8 mouse cellular contexts compared by ENCODE assay signal in genomic region chr9:107554319-107554825, GRCm38 (mm10). TPM values are rescaled to one million over a fixed set of nuclear protein-coding genes. Genes with fewer than 3 reads are reported as not detected.
DNase-seq lines count a peak whose midpoint lies in the region; ATAC-seq lines count a peak whose summit lies in the region.

No protein-coding gene starts in this region.

- peak overlapping the region; percentile 93 for H3K27ac ChIP-seq in hindbrain, embryonic 13.5 days

- H3K27me3 ChIP-seq in hindbrain, embryonic 13.5 days, result peaks cover 38% of the 10 kb centered on the region

- peak overlapping the region; percentile 72 for H3K4me3 ChIP-seq in hindbrain, embryonic 13.5 days

- 1% methylated on average over 52 of the region's 53 CpGs for WGBS in hindbrain, embryonic 13.5 days

- peak overlapping the region; percentile 93 for H3K9ac ChIP-seq in hindbrain, embryonic 13.5 days

- ATAC-seq in hindbrain, embryonic 13.5 days (ENCODE audit: low FRiP score), result peak; percentile 93

- H3K4me2 ChIP-seq in hindbrain, embryonic 13.5 days, result peak overlapping the region; percentile 90

- no peaks in the 10 kb centered on the region for H3K9me3 ChIP-seq in hindbrain, embryonic 13.5 days

- H3K36me3 ChIP-seq in hindbrain, embryonic 13.5 days, result peaks cover 24% of the 10 kb centered on the region

- peaks cover 50% of the 10 kb centered on the region for H3K4me1 ChIP-seq in hindbrain, embryonic 13.5 days (replicated peaks)

- DNase-seq in NIH3T3 (ENCODE audit: low read depth), result peak; percentile 99
- DNase-seq in cerebellum, postnatal 10 days, result peak; percentile 97 to 98
- DNase-seq in frontal cortex, postnatal 10 days (ENCODE audit: low spot score in 2 of 2), result peak; percentile 92
- peak; percentile 91 for DNase-seq in layer of hippocampus, postnatal 36 days
- peak; percentile 96 for DNase-seq in lung, postnatal 36 days
- peak; percentile 99 for DNase-seq in retina, postnatal 1 day
- DNase-seq in urinary bladder, adult 18-20 months (ENCODE audit: low spot score in 2 of 2), result peak; percentile 87 to 91

RNA-seq across cellular contexts. Expression of gene Rassf1, which starts 3.0 kb away (rescaled TPM):
- polyA plus RNA-seq in hindbrain, embryonic 13.5 days (2015; fragmentation: Nextera tagmentation; extraction: Ambion mirVana), result 36.7 and 36.9 TPM in 2 replicates
- 10 to 100 TPM; 15.8 TPM for total RNA-seq in layer of hippocampus, postnatal 36 days (2021)

RNA-seq across cellular contexts. Expression of gene Zmynd10, which starts 7.3 kb away (rescaled TPM):
- 2.6 and 4.0 TPM in 2 replicates for polyA plus RNA-seq in hindbrain, embryonic 13.5 days (2015; fragmentation: Nextera tagmentation; extraction: Ambion mirVana)
- total RNA-seq in layer of hippocampus, postnatal 36 days (2021), result 1 to 10 TPM; 3.4 to 4.3 TPM

RNA-seq across cellular contexts. Expression of gene Tusc2, which starts 8.7 kb away (rescaled TPM):
- 105 and 108 TPM in 2 replicates for polyA plus RNA-seq in hindbrain, embryonic 13.5 days (2015; fragmentation: Nextera tagmentation; extraction: Ambion mirVana)
- 10 to 100 TPM; 70.1 to 82.0 TPM for total RNA-seq in layer of hippocampus, postnatal 36 days (2021)

RNA-seq across cellular contexts. Expression of gene Nprl2, which starts 12.3 kb away (rescaled TPM):
- polyA plus RNA-seq in hindbrain, embryonic 13.5 days (2015; fragmentation: Nextera tagmentation; extraction: Ambion mirVana), result 68.6 and 71.1 TPM in 2 replicates
- total RNA-seq in layer of hippocampus, postnatal 36 days (2021), result 10 to 100 TPM; 39.7 to 47.9 TPM

RNA-seq across cellular contexts. Expression of gene Cyb561d2, which starts 12.4 kb away (rescaled TPM):
- 38.9 and 39.1 TPM in 2 replicates for polyA plus RNA-seq in hindbrain, embryonic 13.5 days (2015; fragmentation: Nextera tagmentation; extraction: Ambion mirVana)
- total RNA-seq in layer of hippocampus, postnatal 36 days (2021), result 10 to 100 TPM; 15.1 to 18.2 TPM

Comparison
In these comparisons a context has a peak if more than half of its experiments do, and no peak if none do; other contexts are left out.
1. Peak in every context shown above with its lines: DNase-seq, ATAC-seq, H3K4me3 ChIP-seq and H3K27ac ChIP-seq.